Mouse (Mus musculus): Measurements from ENCODE around the gene Xrcc4. TPM values are rescaled to one million over a fixed set of nuclear protein-coding genes. Genes with fewer than 3 reads are reported as not detected.

Xrcc4 gene
- polyA plus RNA-seq, 1 experiment from 2014 or later, result 14.3 TPM

DNA sequence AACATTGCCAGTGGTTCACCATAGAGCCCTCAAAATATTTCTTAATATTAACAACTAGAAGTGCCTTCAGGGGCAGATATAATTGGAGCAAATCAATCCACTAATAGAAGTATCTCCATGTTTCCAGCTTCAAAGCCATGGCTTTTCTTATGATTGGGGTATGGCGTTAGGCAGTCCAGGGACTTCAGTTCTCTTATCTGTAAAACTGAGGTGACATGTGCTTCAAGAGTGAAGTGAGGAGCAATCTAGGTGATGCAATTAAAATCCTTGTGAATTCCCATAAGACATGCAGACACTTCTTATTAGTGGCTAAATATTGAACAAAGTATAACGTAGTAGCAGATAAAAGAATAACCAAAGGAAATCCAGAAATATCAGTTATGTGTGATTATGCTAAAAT, 238.7 kb downstream of the Xrcc4 start:
- no peak overlapping the region for H3K4me3 ChIP-seq (ENCODE audit: low read length)
- H3K27me3 ChIP-seq (ENCODE audit: control insufficient read depth, insufficient read depth, low read depth, low read length), result no peaks in the 10 kb centered on the region
- no peaks in the 10 kb centered on the region for H3K9me3 ChIP-seq (ENCODE audit: control insufficient read depth, low read length)
- H3K4me1 ChIP-seq (replicated peaks; ENCODE audit: control insufficient read depth, insufficient read depth, low read length), result no peaks in the 10 kb centered on the region
- H3K36me3 ChIP-seq (ENCODE audit: control insufficient read depth, insufficient read depth, low read length), result no peaks in the 10 kb centered on the region
- H3K27ac ChIP-seq (ENCODE audit: low read length), result no peak overlapping the region
- no peak overlapping the region for H3K4me2 ChIP-seq (ENCODE audit: low read depth, low read length)
- no peak overlapping the region for H3K9ac ChIP-seq (ENCODE audit: low read length)
- WGBS, result 68% methylated on average over 2 of the region's 2 CpGs
- ATAC-seq (ENCODE audit: low read depth), result no peak

GRCm38 (mm10) chr13:89849955-89850354, 239.5 kb downstream of the Xrcc4 start:
- Histone ChIP-seq H3K27ac (ENCODE audit: low read length) (no peak overlapping the region), H3K4me2 (ENCODE audit: low read depth, low read length) (no peak overlapping the region), H3K4me1 (replicated peaks; ENCODE audit: control insufficient read depth, insufficient read depth, low read length) (no peaks in the 10 kb centered on the region), H3K9ac (ENCODE audit: low read length) (no peak overlapping the region), H3K36me3 (ENCODE audit: control insufficient read depth, insufficient read depth, low read length) (no peaks in the 10 kb centered on the region), H3K27me3 (ENCODE audit: control insufficient read depth, insufficient read depth, low read depth, low read length) (no peaks in the 10 kb centered on the region), H3K9me3 (ENCODE audit: control insufficient read depth, low read length) (no peaks in the 10 kb centered on the region), H3K4me3 (ENCODE audit: low read length) (no peak overlapping the region)
- ATAC-seq (ENCODE audit: low read depth), result no peak
- WGBS, result 90% methylated on average over 1 of the region's 1 CpGs

GRCm38 (mm10) chr13:89838635-89839034, 250.8 kb downstream of the Xrcc4 start:
- Histone ChIP-seq H3K36me3 (ENCODE audit: control insufficient read depth, insufficient read depth, low read length) (no peaks in the 10 kb centered on the region), H3K4me2 (ENCODE audit: low read depth, low read length) (no peak overlapping the region), H3K4me1 (replicated peaks; ENCODE audit: control insufficient read depth, insufficient read depth, low read length) (no peaks in the 10 kb centered on the region), H3K27me3 (ENCODE audit: control insufficient read depth, insufficient read depth, low read depth, low read length) (no peaks in the 10 kb centered on the region), H3K27ac (ENCODE audit: low read length) (no peak overlapping the region), H3K9ac (ENCODE audit: low read length) (no peak overlapping the region), H3K9me3 (ENCODE audit: control insufficient read depth, low read length) (no peaks in the 10 kb centered on the region), H3K4me3 (ENCODE audit: low read length) (no peak overlapping the region)
- WGBS, result 77% methylated on average over 3 of the region's 3 CpGs
- ATAC-seq (ENCODE audit: low read depth), result no peak

GRCm38 (mm10) chr13:89834485-89834884, 254.9 kb downstream of the Xrcc4 start:
- Histone ChIP-seq H3K4me3 (ENCODE audit: low read length) (no peak overlapping the region), H3K9me3 (ENCODE audit: control insufficient read depth, low read length) (no peaks in the 10 kb centered on the region), H3K27me3 (ENCODE audit: control insufficient read depth, insufficient read depth, low read depth, low read length) (no peaks in the 10 kb centered on the region), H3K27ac (ENCODE audit: low read length) (no peak overlapping the region), H3K9ac (ENCODE audit: low read length) (no peak overlapping the region), H3K36me3 (ENCODE audit: control insufficient read depth, insufficient read depth, low read length) (no peaks in the 10 kb centered on the region), H3K4me2 (ENCODE audit: low read depth, low read length) (no peak overlapping the region), H3K4me1 (replicated peaks; ENCODE audit: control insufficient read depth, insufficient read depth, low read length) (no peaks in the 10 kb centered on the region)
- 77% methylated on average over 3 of the region's 3 CpGs for WGBS
- no peak for ATAC-seq (ENCODE audit: low read depth)

DNA sequence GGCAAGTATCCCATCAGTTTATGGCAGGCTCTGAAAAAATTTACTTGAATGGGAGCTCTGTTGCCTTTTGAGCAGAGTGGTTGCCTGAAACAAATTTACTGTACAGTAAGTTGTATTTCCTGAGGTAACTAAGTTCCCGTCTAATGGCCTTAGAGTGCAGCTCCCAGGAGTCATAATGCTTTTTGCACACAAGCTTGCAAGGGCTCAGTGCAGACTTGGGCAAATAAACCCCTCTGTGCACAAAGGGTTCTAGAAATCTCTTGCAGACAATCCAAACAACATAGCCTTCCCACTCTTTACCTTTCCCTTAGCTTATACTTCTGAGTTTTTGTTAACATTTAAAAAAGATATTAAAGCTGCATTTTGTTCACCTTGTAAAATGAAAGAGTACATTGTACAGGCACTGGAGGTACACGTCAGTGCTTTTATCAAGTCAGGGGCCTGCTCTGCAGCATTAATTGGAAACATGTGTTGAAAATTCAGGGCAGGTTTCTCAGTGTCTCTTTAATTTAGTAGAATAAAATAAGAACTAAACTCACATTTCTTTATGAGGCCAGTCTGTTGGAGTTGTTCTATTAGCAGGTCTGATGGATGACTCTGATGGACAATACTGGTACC, 256.2 kb downstream of the Xrcc4 start:
- H3K36me3 ChIP-seq (ENCODE audit: control insufficient read depth, insufficient read depth, low read length), result no peaks in the 10 kb centered on the region
- no peak for ATAC-seq (ENCODE audit: low read depth)
- H3K9me3 ChIP-seq (ENCODE audit: control insufficient read depth, low read length), result no peaks in the 10 kb centered on the region
- no peak overlapping the region for H3K4me2 ChIP-seq (ENCODE audit: low read depth, low read length)
- H3K27ac ChIP-seq (ENCODE audit: low read length), result no peak overlapping the region
- no peak overlapping the region for H3K4me3 ChIP-seq (ENCODE audit: low read length)
- no peaks in the 10 kb centered on the region for H3K4me1 ChIP-seq (replicated peaks; ENCODE audit: control insufficient read depth, insufficient read depth, low read length)
- WGBS, result 46% methylated on average over 2 of the region's 2 CpGs
- H3K27me3 ChIP-seq (ENCODE audit: control insufficient read depth, insufficient read depth, low read depth, low read length), result no peaks in the 10 kb centered on the region
- H3K9ac ChIP-seq (ENCODE audit: low read length), result no peak overlapping the region

- no peak overlapping the region for H3K9ac ChIP-seq (ENCODE audit: low read length)
- no peaks in the 10 kb centered on the region for H3K4me1 ChIP-seq (replicated peaks; ENCODE audit: control insufficient read depth, insufficient read depth, low read length)
- H3K4me2 ChIP-seq (ENCODE audit: low read depth, low read length), result no peak overlapping the region
- no peak overlapping the region for H3K4me3 ChIP-seq (ENCODE audit: low read length)
- no peak for ATAC-seq (ENCODE audit: low read depth)
- no peak overlapping the region for H3K27ac ChIP-seq (ENCODE audit: low read length)
- no peaks in the 10 kb centered on the region for H3K36me3 ChIP-seq (ENCODE audit: control insufficient read depth, insufficient read depth, low read length)
- no peaks in the 10 kb centered on the region for H3K27me3 ChIP-seq (ENCODE audit: control insufficient read depth, insufficient read depth, low read depth, low read length)
- H3K9me3 ChIP-seq (ENCODE audit: control insufficient read depth, low read length), result no peaks in the 10 kb centered on the region
- whole genome bisulfite sequencing, result 52% methylated on average over 3 of the region's 3 CpGs
Observed at GRCm38 (mm10) chr13:89828429-89828970, 260.9 kb downstream of the Xrcc4 start.

DNA sequence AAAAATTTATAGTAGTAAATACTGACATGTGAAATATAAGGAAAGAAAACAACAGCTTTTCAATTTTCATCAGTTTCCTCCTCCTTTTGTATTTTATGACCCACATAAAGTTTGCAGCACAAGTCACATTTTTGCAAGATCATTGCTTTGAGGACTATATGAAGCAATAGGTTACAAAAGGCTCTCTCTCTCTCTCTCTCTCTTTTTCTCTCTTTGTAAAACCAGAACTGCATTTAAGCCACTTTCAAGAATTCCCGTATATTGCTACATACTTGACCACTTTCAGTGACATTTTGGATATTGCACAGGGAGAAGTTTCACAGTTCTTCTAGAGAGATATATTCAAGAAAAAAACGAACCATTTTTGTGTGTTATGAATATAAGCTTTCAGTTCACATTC, 261.6 kb downstream of the Xrcc4 start:
- Histone ChIP-seq H3K4me1 (replicated peaks; ENCODE audit: control insufficient read depth, insufficient read depth, low read length) (no peaks in the 10 kb centered on the region), H3K9ac (ENCODE audit: low read length) (no peak overlapping the region), H3K27me3 (ENCODE audit: control insufficient read depth, insufficient read depth, low read depth, low read length) (no peaks in the 10 kb centered on the region), H3K36me3 (ENCODE audit: control insufficient read depth, insufficient read depth, low read length) (no peaks in the 10 kb centered on the region), H3K4me2 (ENCODE audit: low read depth, low read length) (no peak overlapping the region), H3K9me3 (ENCODE audit: control insufficient read depth, low read length) (no peaks in the 10 kb centered on the region), H3K27ac (ENCODE audit: low read length) (no peak overlapping the region), H3K4me3 (ENCODE audit: low read length) (no peak overlapping the region)
- no peak for ATAC-seq (ENCODE audit: low read depth)
- WGBS, result 64% methylated on average over 2 of the region's 2 CpGs

- ATAC-seq (ENCODE audit: low read depth), result no peak
- Histone ChIP-seq H3K9me3 (ENCODE audit: control insufficient read depth, low read length) (no peaks in the 10 kb centered on the region), H3K4me3 (ENCODE audit: low read length) (no peak overlapping the region), H3K9ac (ENCODE audit: low read length) (no peak overlapping the region), H3K36me3 (ENCODE audit: control insufficient read depth, insufficient read depth, low read length) (no peaks in the 10 kb centered on the region), H3K27me3 (ENCODE audit: control insufficient read depth, insufficient read depth, low read depth, low read length) (no peaks in the 10 kb centered on the region), H3K4me1 (replicated peaks; ENCODE audit: control insufficient read depth, insufficient read depth, low read length) (no peaks in the 10 kb centered on the region), H3K4me2 (ENCODE audit: low read depth, low read length) (no peak overlapping the region), H3K27ac (ENCODE audit: low read length) (no peak overlapping the region)
- 90% methylated on average over 2 of the region's 2 CpGs for WGBS
Observed at GRCm38 (mm10) chr13:89814543-89814942, 274.9 kb downstream of the Xrcc4 start.

DNA sequence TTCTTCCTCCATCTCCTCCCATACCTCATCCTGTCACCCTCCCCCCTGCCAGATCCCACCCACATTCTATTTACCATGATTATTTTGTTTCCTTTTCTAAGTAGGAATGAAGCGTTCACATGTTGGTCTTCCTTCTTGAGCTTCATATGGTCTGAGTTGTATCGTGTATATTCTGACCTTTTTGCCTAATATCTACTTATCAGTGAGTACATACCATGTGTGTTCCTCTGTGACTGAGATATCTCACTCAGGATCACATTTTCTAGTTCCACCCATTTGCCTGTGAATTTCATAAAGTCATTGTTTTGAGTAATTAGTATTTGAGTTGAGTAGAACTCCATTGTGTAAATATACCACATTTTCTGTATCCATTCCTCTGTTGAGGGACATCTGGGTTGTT, 277.2 kb downstream of the Xrcc4 start:
- Histone ChIP-seq H3K36me3 (ENCODE audit: control insufficient read depth, insufficient read depth, low read length) (no peaks in the 10 kb centered on the region), H3K27me3 (ENCODE audit: control insufficient read depth, insufficient read depth, low read depth, low read length) (no peaks in the 10 kb centered on the region), H3K9ac (ENCODE audit: low read length) (no peak overlapping the region), H3K4me1 (replicated peaks; ENCODE audit: control insufficient read depth, insufficient read depth, low read length) (no peaks in the 10 kb centered on the region), H3K9me3 (ENCODE audit: control insufficient read depth, low read length) (no peaks in the 10 kb centered on the region), H3K4me2 (ENCODE audit: low read depth, low read length) (no peak overlapping the region), H3K27ac (ENCODE audit: low read length) (no peak overlapping the region), H3K4me3 (ENCODE audit: low read length) (no peak overlapping the region)
- no peak for ATAC-seq (ENCODE audit: low read depth)
- 87% methylated on average over 2 of the region's 2 CpGs for WGBS

DNA sequence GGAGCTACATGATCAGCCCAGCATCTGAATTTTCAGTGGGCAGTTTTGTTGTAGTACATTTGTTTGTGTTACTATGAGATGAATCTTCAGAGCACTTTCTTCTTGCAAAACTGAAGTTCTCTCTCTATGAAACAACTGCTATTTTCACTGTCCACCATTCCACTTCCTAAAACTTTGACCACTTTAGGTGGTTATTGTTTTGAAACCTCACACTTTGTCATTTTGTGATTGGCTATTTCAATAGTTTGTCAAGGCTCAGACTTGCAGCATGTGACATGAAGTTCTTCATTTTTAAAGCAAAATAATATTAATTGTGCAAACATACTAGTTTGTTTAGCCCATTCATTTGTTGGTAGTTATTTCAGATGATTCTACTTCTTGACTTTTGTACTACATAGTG, 280.4 kb downstream of the Xrcc4 start:
- H3K27me3 ChIP-seq (ENCODE audit: control insufficient read depth, insufficient read depth, low read depth, low read length), result no peaks in the 10 kb centered on the region
- H3K9ac ChIP-seq (ENCODE audit: low read length), result no peak overlapping the region
- no peaks in the 10 kb centered on the region for H3K4me1 ChIP-seq (replicated peaks; ENCODE audit: control insufficient read depth, insufficient read depth, low read length)
- no peak for ATAC-seq (ENCODE audit: low read depth)
- no peak overlapping the region for H3K27ac ChIP-seq (ENCODE audit: low read length)
- no peaks in the 10 kb centered on the region for H3K36me3 ChIP-seq (ENCODE audit: control insufficient read depth, insufficient read depth, low read length)
- no peak overlapping the region for H3K4me3 ChIP-seq (ENCODE audit: low read length)
- no peak overlapping the region for H3K4me2 ChIP-seq (ENCODE audit: low read depth, low read length)
- no peaks in the 10 kb centered on the region for H3K9me3 ChIP-seq (ENCODE audit: control insufficient read depth, low read length)

Data from lung, embryonic 16.5 days (tissue).